ENCODE assay signal across 8 mouse cellular contexts in the genomic region with DNA sequence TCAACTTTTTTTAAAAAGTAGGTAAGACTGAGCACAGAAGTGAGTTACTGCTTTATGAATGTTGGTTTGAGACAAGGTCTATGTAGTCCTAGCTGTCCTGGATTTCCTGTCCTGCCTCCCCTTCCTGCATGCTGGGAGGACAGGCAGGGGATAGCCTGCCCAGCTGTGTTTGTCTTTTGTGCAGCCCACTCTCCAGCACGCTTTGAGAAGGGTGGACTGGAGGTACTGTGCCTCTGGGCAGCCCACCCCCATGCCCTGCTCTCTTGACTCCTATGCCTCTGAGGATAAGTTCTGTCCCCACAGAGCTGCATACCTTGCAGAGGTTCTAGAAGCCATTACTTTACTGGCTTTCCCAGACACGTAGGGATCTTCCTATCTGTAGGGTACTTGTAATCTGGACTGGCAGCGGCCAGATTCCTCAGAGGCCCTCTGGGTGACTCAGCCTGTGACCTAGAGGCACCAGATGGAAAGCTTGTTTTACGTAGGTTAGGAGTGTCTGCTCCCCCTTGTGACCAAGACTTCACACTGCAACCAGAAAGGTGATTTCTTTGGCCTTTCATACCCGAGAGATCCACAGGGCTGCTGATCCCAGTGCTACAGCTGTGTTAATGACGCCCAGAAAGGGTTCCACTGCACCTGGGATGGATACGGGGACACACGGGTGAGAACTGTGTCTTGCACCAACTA. TPM values are rescaled to one million over a fixed set of nuclear protein-coding genes. Genes with fewer than 3 reads are reported as not detected.
DNase-seq lines count a peak whose midpoint lies in the region; ATAC-seq and TF ChIP-seq lines count a peak whose summit lies in the region.

No protein-coding gene starts in this region.

- DNase-seq in B cell, adult 2 months: peak; percentile 70 to 72
- peak; percentile 98 for DNase-seq in heart, adult 11 months
- DNase-seq in liver, embryonic 13.5 days: peak; percentile 60
- peak; percentile 88 for DNase-seq in naive thymus-derived CD4-positive, alpha-beta T cell, adult 2 months (ENCODE audit: low read depth)
- DNase-seq in thymus, postnatal 0 days (ENCODE audit: low spot score): peak; percentile 79

- no peaks in the 10 kb centered on the region; the same call in 1 of the 2 replicates for H3K4me1 ChIP-seq in cortical plate, adult 2 months (ENCODE audit: control insufficient read depth, insufficient read depth, low read length)
- peaks cover 10% of the 10 kb centered on the region for H3K4me1 ChIP-seq in intestine, embryonic 16.5 days (ENCODE audit: control insufficient read depth, insufficient read depth, low read length)
- H3K4me1 ChIP-seq in liver, embryonic 13.5 days (replicated peaks): peaks cover 9% of the 10 kb centered on the region

- no peak overlapping the region for H3K4me2 ChIP-seq in intestine, embryonic 16.5 days (ENCODE audit: low read depth, low read length)
- H3K4me2 ChIP-seq in liver, embryonic 13.5 days: no peak overlapping the region

- WGBS in intestine, embryonic 16.5 days: 23% methylated on average over 8 of the region's 8 CpGs
- WGBS in liver, embryonic 13.5 days (ENCODE audit: insufficient replicate concordance): 28% methylated on average over 8 of the region's 8 CpGs

- TF ChIP-seq POLR2A in cortical plate, adult 2 months (IDR thresholded peaks at IDR 0.05; ENCODE audit: extremely low read depth, insufficient read depth, low read length): no peak

- peak overlapping the region; percentile 41 for H3K9ac ChIP-seq in intestine, embryonic 16.5 days (ENCODE audit: low read depth, low read length)
- H3K9ac ChIP-seq in liver, embryonic 13.5 days: peak overlapping the region; percentile 36

- H3K27ac ChIP-seq in cortical plate, adult 2 months (ENCODE audit: insufficient read depth, low read length): peak overlapping the region; percentile 19; the same call in 1 of the 2 replicates
- peak overlapping the region; percentile 72 for H3K27ac ChIP-seq in intestine, embryonic 16.5 days (ENCODE audit: low read length)
- H3K27ac ChIP-seq in liver, embryonic 13.5 days: peak overlapping the region; percentile 45

- peak; percentile 86 for ATAC-seq in activated CD4-positive, CD25-positive, alpha-beta regulatory T cell, adult 4 months
- peak; percentile 87 for ATAC-seq in intestine, embryonic 16.5 days
- ATAC-seq in liver, embryonic 13.5 days (ENCODE audit: low read depth): peak; percentile 77

- no peak overlapping the region for H3K4me3 ChIP-seq in cortical plate, adult 2 months (ENCODE audit: insufficient read depth, low read length)
- no peak overlapping the region for H3K4me3 ChIP-seq in intestine, embryonic 16.5 days (ENCODE audit: low read length)
- H3K4me3 ChIP-seq in liver, embryonic 13.5 days (replicated peaks): no peak overlapping the region

- no peaks in the 10 kb centered on the region for H3K9me3 ChIP-seq in intestine, embryonic 16.5 days (ENCODE audit: control insufficient read depth, low read length)
- no peaks in the 10 kb centered on the region for H3K9me3 ChIP-seq in liver, embryonic 13.5 days (replicated peaks)

- peak; percentile 69 for TF ChIP-seq CTCF in cortical plate, adult 2 months (IDR thresholded peaks at IDR 0.05; ENCODE audit: extremely low read depth, insufficient read depth, low read length)

- H3K27me3 ChIP-seq in intestine, embryonic 16.5 days (replicated peaks; ENCODE audit: control insufficient read depth, insufficient read depth, low read length): no peaks in the 10 kb centered on the region
- no peaks in the 10 kb centered on the region for H3K27me3 ChIP-seq in liver, embryonic 13.5 days

- H3K36me3 ChIP-seq in intestine, embryonic 16.5 days (ENCODE audit: control insufficient read depth, insufficient read depth, low read length): peaks cover 9% of the 10 kb centered on the region; the same call in 1 of the 2 replicates
- peaks cover 60% of the 10 kb centered on the region for H3K36me3 ChIP-seq in liver, embryonic 13.5 days

RNA-seq across cellular contexts. Expression of a gene that starts 17.9 kb away (rescaled TPM):
- 1 to 10 TPM in 1 of 2 experiments, under 1 TPM in 1; 0.43 to 1.5 TPM for polyA plus RNA-seq in activated CD4-positive, CD25-positive, alpha-beta regulatory T cell, adult 4 months (2017; shearing (Covaris generic))
- polyA plus RNA-seq in cortical plate, adult 2 months (2012; rRNA removed): 8.1 and 11.2 TPM in 2 replicates
- 6.2 and 6.6 TPM in 2 replicates for polyA plus RNA-seq in intestine, embryonic 16.5 days (2015; fragmentation: Nextera tagmentation; extraction: Ambion mirVana)
- 4.1 and 4.5 TPM in 2 replicates for polyA plus RNA-seq in liver, embryonic 13.5 days (2015; fragmentation: Nextera tagmentation; extraction: Ambion mirVana)
- polyA plus RNA-seq in thymus, postnatal 0 days (2015; fragmentation: Nextera tagmentation; extraction: Ambion mirVana): 8.0 and 9.2 TPM in 2 replicates

RNA-seq across cellular contexts. Expression of a gene that starts 39.5 kb away (rescaled TPM):
- 10 to 100 TPM; 11.1 to 11.2 TPM for polyA plus RNA-seq in activated CD4-positive, CD25-positive, alpha-beta regulatory T cell, adult 4 months (2017; shearing (Covaris generic))
- polyA plus RNA-seq in cortical plate, adult 2 months (2012; rRNA removed): 68.9 and 79.1 TPM in 2 replicates
- 19.8 and 20.8 TPM in 2 replicates for polyA plus RNA-seq in intestine, embryonic 16.5 days (2015; fragmentation: Nextera tagmentation; extraction: Ambion mirVana)
- 12.6 and 17.5 TPM in 2 replicates for polyA plus RNA-seq in liver, embryonic 13.5 days (2015; fragmentation: Nextera tagmentation; extraction: Ambion mirVana)
- polyA plus RNA-seq in thymus, postnatal 0 days (2015; fragmentation: Nextera tagmentation; extraction: Ambion mirVana): 15.9 and 21.9 TPM in 2 replicates

RNA-seq across cellular contexts. Expression of a gene that starts 52.6 kb away (rescaled TPM):
- 1 to 10 TPM; 1.8 to 2.8 TPM for polyA plus RNA-seq in activated CD4-positive, CD25-positive, alpha-beta regulatory T cell, adult 4 months (2017; shearing (Covaris generic))
- polyA plus RNA-seq in cortical plate, adult 2 months (2012; rRNA removed): 49.8 and 53.2 TPM in 2 replicates
- 13.0 and 14.2 TPM in 2 replicates for polyA plus RNA-seq in intestine, embryonic 16.5 days (2015; fragmentation: Nextera tagmentation; extraction: Ambion mirVana)
- polyA plus RNA-seq in liver, embryonic 13.5 days (2015; fragmentation: Nextera tagmentation; extraction: Ambion mirVana): 3.9 and 4.4 TPM in 2 replicates
- polyA plus RNA-seq in thymus, postnatal 0 days (2015; fragmentation: Nextera tagmentation; extraction: Ambion mirVana): 6.2 and 7.6 TPM in 2 replicates

Comparison
In these comparisons a context has a peak if more than half of its experiments do, and no peak if none do; other contexts are left out.
1. H3K27ac ChIP-seq: peak in every context shown above with its lines; median percentile 72 in intestine, embryonic 16.5 days; 45 in liver, embryonic 13.5 days; 19 in cortical plate, adult 2 months.